Mouse (Mus musculus): ENCODE data around the gene St6galnac3. TPM values are rescaled to one million over a fixed set of nuclear protein-coding genes. Genes with fewer than 3 reads are reported as not detected.

Gene St6galnac3
- polyA plus RNA-seq, 1 experiment from 2014 or later: 23.7 TPM

GRCm38 (mm10) chr3:153636094-153636803 lies 88.7 kb downstream of the St6galnac3 start:
- no peaks in the 10 kb centered on the region for H3K36me3 ChIP-seq (ENCODE audit: control insufficient read depth, insufficient read depth, low read length)
- no peaks in the 10 kb centered on the region for H3K27me3 ChIP-seq (ENCODE audit: control insufficient read depth, insufficient read depth, low read length)
- no peak overlapping the region for H3K9ac ChIP-seq (ENCODE audit: low read length)
- H3K4me2 ChIP-seq (ENCODE audit: low read length): no peak overlapping the region
- no peaks in the 10 kb centered on the region for H3K9me3 ChIP-seq (ENCODE audit: control insufficient read depth, low read length)
- H3K4me3 ChIP-seq (ENCODE audit: control insufficient read depth in 1 of 2, insufficient read depth in 1 of 2, low read depth in 1 of 2, low read length in 2 of 2): no peak overlapping the region
- no peak overlapping the region for H3K27ac ChIP-seq (replicated peaks in 1 of 2; ENCODE audit: control insufficient read depth in 1 of 2, insufficient read depth in 1 of 2, low read depth in 2 of 2, low read length in 2 of 2)
- peaks cover 0 to 2% of the 10 kb centered on the region in 2 experiments; a peak in 1 of 4 replicates for H3K4me1 ChIP-seq (ENCODE audit: control insufficient read depth in 2 of 2, insufficient read depth in 2 of 2, low read length in 2 of 2)
- ATAC-seq (ENCODE audit: insufficient number of reproducible peaks, insufficient read depth, low FRiP score, low read depth): no peak
- 45% methylated on average over 2 of the region's 2 CpGs for WGBS

GRCm38 (mm10) chr3:153631988-153632672 lies 92.8 kb downstream of the St6galnac3 start:
- Histone ChIP-seq H3K4me1 (ENCODE audit: control insufficient read depth in 2 of 2, insufficient read depth in 2 of 2, low read length in 2 of 2) (peaks cover 0 to 2% of the 10 kb centered on the region in 2 experiments; a peak in 1 of 4 replicates), H3K36me3 (ENCODE audit: control insufficient read depth, insufficient read depth, low read length) (no peaks in the 10 kb centered on the region), H3K9ac (ENCODE audit: low read length) (no peak overlapping the region), H3K4me3 (ENCODE audit: control insufficient read depth in 1 of 2, insufficient read depth in 1 of 2, low read depth in 1 of 2, low read length in 2 of 2) (no peak overlapping the region), H3K9me3 (ENCODE audit: control insufficient read depth, low read length) (no peaks in the 10 kb centered on the region), H3K4me2 (ENCODE audit: low read length) (no peak overlapping the region), H3K27me3 (ENCODE audit: control insufficient read depth, insufficient read depth, low read length) (no peaks in the 10 kb centered on the region), H3K27ac (replicated peaks in 1 of 2; ENCODE audit: control insufficient read depth in 1 of 2, insufficient read depth in 1 of 2, low read depth in 2 of 2, low read length in 2 of 2) (no peak overlapping the region)
- 53% methylated on average over 10 of the region's 10 CpGs for WGBS
- no peak for ATAC-seq (ENCODE audit: insufficient number of reproducible peaks, insufficient read depth, low FRiP score, low read depth)

GRCm38 (mm10) chr3:153626237-153626636 lies 98.7 kb downstream of the St6galnac3 start:
- 80% methylated on average over 5 of the region's 5 CpGs for WGBS
- Histone ChIP-seq H3K27me3 (ENCODE audit: control insufficient read depth, insufficient read depth, low read length) (no peaks in the 10 kb centered on the region), H3K36me3 (ENCODE audit: control insufficient read depth, insufficient read depth, low read length) (no peaks in the 10 kb centered on the region), H3K9ac (ENCODE audit: low read length) (no peak overlapping the region), H3K27ac (replicated peaks in 1 of 2; ENCODE audit: control insufficient read depth in 1 of 2, insufficient read depth in 1 of 2, low read depth in 2 of 2, low read length in 2 of 2) (no peak overlapping the region), H3K4me2 (ENCODE audit: low read length) (no peak overlapping the region), H3K4me3 (ENCODE audit: control insufficient read depth in 1 of 2, insufficient read depth in 1 of 2, low read depth in 1 of 2, low read length in 2 of 2) (no peak overlapping the region), H3K4me1 (ENCODE audit: control insufficient read depth in 2 of 2, insufficient read depth in 2 of 2, low read length in 2 of 2) (no peaks in the 10 kb centered on the region), H3K9me3 (ENCODE audit: control insufficient read depth, low read length) (no peaks in the 10 kb centered on the region)
- ATAC-seq (ENCODE audit: insufficient number of reproducible peaks, insufficient read depth, low FRiP score, low read depth): no peak

GRCm38 (mm10) chr3:153618976-153619375 lies 106.0 kb downstream of the St6galnac3 start:
- 87% methylated on average over 7 of the region's 7 CpGs for WGBS
- H3K9ac ChIP-seq (ENCODE audit: low read length): no peak overlapping the region
- H3K4me3 ChIP-seq (ENCODE audit: control insufficient read depth in 1 of 2, insufficient read depth in 1 of 2, low read depth in 1 of 2, low read length in 2 of 2): no peak overlapping the region
- H3K36me3 ChIP-seq (ENCODE audit: control insufficient read depth, insufficient read depth, low read length): no peaks in the 10 kb centered on the region
- no peak overlapping the region for H3K27ac ChIP-seq (replicated peaks in 1 of 2; ENCODE audit: control insufficient read depth in 1 of 2, insufficient read depth in 1 of 2, low read depth in 2 of 2, low read length in 2 of 2)
- no peaks in the 10 kb centered on the region for H3K9me3 ChIP-seq (ENCODE audit: control insufficient read depth, low read length)
- H3K4me1 ChIP-seq (ENCODE audit: control insufficient read depth in 2 of 2, insufficient read depth in 2 of 2, low read length in 2 of 2): peaks cover 14 to 17% of the 10 kb centered on the region in 2 experiments
- H3K4me2 ChIP-seq (ENCODE audit: low read length): no peak overlapping the region
- ATAC-seq (ENCODE audit: insufficient number of reproducible peaks, insufficient read depth, low FRiP score, low read depth): no peak
- no peaks in the 10 kb centered on the region for H3K27me3 ChIP-seq (ENCODE audit: control insufficient read depth, insufficient read depth, low read length)

- 58% methylated on average over 8 of the region's 8 CpGs for WGBS
- Histone ChIP-seq H3K4me2 (ENCODE audit: low read length) (no peak overlapping the region), H3K9me3 (ENCODE audit: control insufficient read depth, low read length) (no peaks in the 10 kb centered on the region), H3K4me1 (ENCODE audit: control insufficient read depth in 2 of 2, insufficient read depth in 2 of 2, low read length in 2 of 2) (peaks cover 14 to 17% of the 10 kb centered on the region in 2 experiments), H3K36me3 (ENCODE audit: control insufficient read depth, insufficient read depth, low read length) (no peaks in the 10 kb centered on the region), H3K4me3 (ENCODE audit: control insufficient read depth in 1 of 2, insufficient read depth in 1 of 2, low read depth in 1 of 2, low read length in 2 of 2) (no peak overlapping the region), H3K27ac (replicated peaks in 1 of 2; ENCODE audit: control insufficient read depth in 1 of 2, insufficient read depth in 1 of 2, low read depth in 2 of 2, low read length in 2 of 2) (no peak overlapping the region), H3K27me3 (ENCODE audit: control insufficient read depth, insufficient read depth, low read length) (no peaks in the 10 kb centered on the region), H3K9ac (ENCODE audit: low read length) (no peak overlapping the region)
- no peak for ATAC-seq (ENCODE audit: insufficient number of reproducible peaks, insufficient read depth, low FRiP score, low read depth)
Measured at GRCm38 (mm10) chr3:153616849-153617248, 108.1 kb downstream of the St6galnac3 start.

- H3K9ac ChIP-seq (ENCODE audit: low read length): no peak overlapping the region
- no peaks in the 10 kb centered on the region for H3K36me3 ChIP-seq (ENCODE audit: control insufficient read depth, insufficient read depth, low read length)
- H3K4me1 ChIP-seq (ENCODE audit: control insufficient read depth in 2 of 2, insufficient read depth in 2 of 2, low read length in 2 of 2): peaks cover 0 to 2% of the 10 kb centered on the region in 2 experiments; a peak in 1 of 4 replicates
- no peak for ATAC-seq (ENCODE audit: insufficient number of reproducible peaks, insufficient read depth, low FRiP score, low read depth)
- no peaks in the 10 kb centered on the region for H3K27me3 ChIP-seq (ENCODE audit: control insufficient read depth, insufficient read depth, low read length)
- no peaks in the 10 kb centered on the region for H3K9me3 ChIP-seq (ENCODE audit: control insufficient read depth, low read length)
- H3K27ac ChIP-seq (replicated peaks in 1 of 2; ENCODE audit: control insufficient read depth in 1 of 2, insufficient read depth in 1 of 2, low read depth in 2 of 2, low read length in 2 of 2): no peak overlapping the region
- 79% methylated on average over 13 of the region's 13 CpGs for WGBS
- H3K4me3 ChIP-seq (ENCODE audit: control insufficient read depth in 1 of 2, insufficient read depth in 1 of 2, low read depth in 1 of 2, low read length in 2 of 2): no peak overlapping the region
- H3K4me2 ChIP-seq (ENCODE audit: low read length): no peak overlapping the region
Measured at GRCm38 (mm10) chr3:153610239-153610638, 114.7 kb downstream of the St6galnac3 start.

- WGBS: 84% methylated on average over 3 of the region's 3 CpGs
- Histone ChIP-seq H3K4me1 (ENCODE audit: control insufficient read depth in 2 of 2, insufficient read depth in 2 of 2, low read length in 2 of 2) (peaks cover 2 to 5% of the 10 kb centered on the region in 2 experiments; a peak in 2 of 4 replicates), H3K9ac (ENCODE audit: low read length) (no peak overlapping the region), H3K9me3 (ENCODE audit: control insufficient read depth, low read length) (no peaks in the 10 kb centered on the region), H3K4me2 (ENCODE audit: low read length) (no peak overlapping the region), H3K36me3 (ENCODE audit: control insufficient read depth, insufficient read depth, low read length) (no peaks in the 10 kb centered on the region), H3K4me3 (ENCODE audit: control insufficient read depth in 1 of 2, insufficient read depth in 1 of 2, low read depth in 1 of 2, low read length in 2 of 2) (no peak overlapping the region), H3K27ac (replicated peaks in 1 of 2; ENCODE audit: control insufficient read depth in 1 of 2, insufficient read depth in 1 of 2, low read depth in 2 of 2, low read length in 2 of 2) (no peak overlapping the region), H3K27me3 (ENCODE audit: control insufficient read depth, insufficient read depth, low read length) (no peaks in the 10 kb centered on the region)
- ATAC-seq (ENCODE audit: insufficient number of reproducible peaks, insufficient read depth, low FRiP score, low read depth): no peak
Measured at GRCm38 (mm10) chr3:153606331-153606730, 118.6 kb downstream of the St6galnac3 start.

All from heart, embryonic 14.5 days (tissue).